ENCODE assay signal across 11 mouse cellular contexts in genomic region chr16:12886127-12886526, GRCm38 (mm10).
A peak's percentile ranks its signal among the peaks of the same experiment; 100 is the strongest.
DNase-seq lines count a peak whose midpoint lies in the region; ATAC-seq and TF ChIP-seq lines count a peak whose summit lies in the region.
"Had no signal": no experiment of that assay in that cellular context is flagged by ENCODE, and none has a peak within 500 bp of the region (broad histone marks: within the 10 kb centered on the region; RNA-seq: fewer than 3 reads in every experiment).

No protein-coding gene starts in this region.

- TF ChIP-seq CTCF in brain, embryonic 14.5 days (IDR thresholded peaks at IDR 0.05; ENCODE audit: borderline replicate concordance, extremely low read depth, insufficient read depth, insufficient read length): no peak

- no peaks in the 10 kb centered on the region for H3K36me3 ChIP-seq in forebrain, embryonic 16.5 days (ENCODE audit: control insufficient read depth, insufficient read depth)
- H3K36me3 ChIP-seq: limb, embryonic 13.5 days had no signal

- WGBS in forebrain, embryonic 16.5 days: 34% methylated on average over 1 of the region's 1 CpGs

- intact Hi-C loops in left cerebral cortex, postnatal 4 days (cut with DNase I): no loop called here
- intact Hi-C loops in left cerebral cortex, postnatal 36 days (cut with DNase I): no loop called here

- no peaks in the 10 kb centered on the region for H3K27me3 ChIP-seq in forebrain, embryonic 16.5 days (replicated peaks; ENCODE audit: control insufficient read depth, insufficient read depth, low read length)
- H3K27me3 ChIP-seq: limb, embryonic 13.5 days had no signal

- no peak overlapping the region for H3K4me3 ChIP-seq in forebrain, embryonic 16.5 days (replicated peaks; ENCODE audit: low read length)
- H3K4me3 ChIP-seq: limb, embryonic 13.5 days; myocyte had no signal

- H3K4me1 ChIP-seq in forebrain, embryonic 16.5 days (replicated peaks; ENCODE audit: control insufficient read depth, insufficient read depth, low read length): peaks cover 14% of the 10 kb centered on the region
- H3K4me1 ChIP-seq: limb, embryonic 13.5 days had no signal

- H3K4me2 ChIP-seq in forebrain, embryonic 16.5 days (ENCODE audit: low read length): no peak overlapping the region
- H3K4me2 ChIP-seq: limb, embryonic 13.5 days had no signal

- peak; percentile 70 for ATAC-seq in forebrain, embryonic 16.5 days
- ATAC-seq: inflammation-experienced regulatory T-cells, adult 6 months had no signal

- H3K9me3 ChIP-seq in forebrain, embryonic 16.5 days (ENCODE audit: control insufficient read depth, low read length): no peaks in the 10 kb centered on the region
- H3K9me3 ChIP-seq: limb, embryonic 13.5 days had no signal

- TF ChIP-seq POLR2A in brain, embryonic 14.5 days (IDR thresholded peaks at IDR 0.05; ENCODE audit: borderline replicate concordance, extremely low read depth, insufficient read depth, insufficient read length, poor library complexity, severe bottlenecking): no peak

- H3K27ac ChIP-seq in forebrain, embryonic 16.5 days (ENCODE audit: low read length): peak overlapping the region; percentile 60; the same call in 1 of the 2 replicates
- H3K27ac ChIP-seq: limb, embryonic 13.5 days had no signal

- H3K9ac ChIP-seq in forebrain, embryonic 16.5 days (replicated peaks; ENCODE audit: low read depth, low read length): no peak overlapping the region
- H3K9ac ChIP-seq: limb, embryonic 13.5 days had no signal

- DNase-seq in left cerebral cortex, postnatal 4 days: peak; percentile 56
- DNase-seq in left cerebral cortex, postnatal 36 days (ENCODE audit: low spot score in 2 of 2): no peak
- DNase-seq in brain, embryonic 14.5 days (ENCODE audit: low read depth): peak; percentile 84
- peak; percentile 12 to 25 for DNase-seq in kidney, postnatal 4 days
- DNase-seq in layer of hippocampus, adult 9-10 months (ENCODE audit: low spot score): no peak
- DNase-seq in ovary, postnatal 10 days (ENCODE audit: low spot score): no peak
- DNase-seq in gastrocnemius, adult 18-20 months (ENCODE audit: low spot score): no peak

Comparison
In these comparisons a context has a peak if more than half of its experiments do, and no peak if none do; other contexts are left out.
1. DNase-seq: peak in left cerebral cortex, postnatal 4 days (single experiment), brain, embryonic 14.5 days (single experiment) and kidney, postnatal 4 days (2 of 2); none in left cerebral cortex, postnatal 36 days (0 of 2), layer of hippocampus, adult 9-10 months (single experiment), ovary, postnatal 10 days (single experiment) and gastrocnemius, adult 18-20 months (single experiment).